Mouse (Mus musculus) bone marrow macrophage, adult 2 months (primary cell): ENCODE results near the gene Spib.

Experiments used
- CTCF ChIP-seq: IDR thresholded peaks from 2 replicates; pipeline ENCODE4 v1.5.1; 2012; ENCODE audit warnings: low read depth, mild to moderate bottlenecking, low read length, moderate library complexity
- POLR2A ChIP-seq: IDR thresholded peaks from 2 replicates; pipeline ENCODE4 v1.6.1; 2012; ENCODE audit warnings: mild to moderate bottlenecking, low read depth, low read length, borderline replicate concordance

DNA sequence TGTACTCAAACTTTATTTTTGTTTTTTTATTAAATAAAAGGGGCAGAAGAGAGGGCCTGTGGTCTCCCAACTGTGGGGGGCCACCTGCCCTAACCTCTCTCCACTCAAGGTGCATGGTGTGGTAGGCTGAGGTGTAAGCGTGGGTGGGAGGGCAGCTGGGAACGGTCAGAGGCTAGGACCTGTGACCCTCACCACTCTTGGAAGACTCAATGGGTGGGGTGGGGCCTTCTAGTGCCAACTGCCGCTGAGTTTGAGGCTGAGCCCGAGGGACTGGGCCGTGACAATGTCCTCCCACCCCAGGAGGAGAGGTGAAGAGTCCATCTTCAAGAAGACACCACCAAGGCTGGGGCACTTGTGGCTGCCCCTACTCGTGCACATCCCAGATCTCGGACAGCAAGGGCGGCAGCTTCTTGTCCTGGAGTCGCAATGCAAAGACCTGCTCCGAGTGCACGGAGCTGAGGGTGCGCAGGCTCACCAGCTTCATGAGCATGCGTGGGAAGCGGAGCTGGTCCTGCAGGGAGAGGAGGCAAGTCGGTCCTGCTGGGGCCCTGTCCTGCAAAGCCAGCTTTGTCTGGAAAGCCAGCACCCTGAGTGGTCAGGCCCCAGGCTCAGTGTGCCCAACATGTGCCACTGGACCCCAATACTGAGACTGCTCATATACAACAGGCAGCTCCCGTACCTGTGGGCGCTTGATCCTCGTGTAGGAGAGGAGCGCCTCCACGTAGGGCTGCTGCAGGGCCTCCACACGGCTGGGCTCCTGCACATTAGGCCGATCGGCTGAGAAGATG lies 17.9 kb upstream of the Spib start:
- TF ChIP-seq CTCF (no peak), POLR2A (no peak)
